Mouse (Mus musculus): ENCODE data around the gene Kbtbd13.

Kbtbd13 gene

GRCm38 (mm10) chr9:65394360-65394759 lies 2.9 kb upstream of the Kbtbd13 start:
- no peak for DNase-seq (ENCODE audit: low read depth in 2 of 2, low spot score in 2 of 2)

GRCm38 (mm10) chr9:65393606-65394005 lies 2.2 kb upstream of the Kbtbd13 start:
- no peak for DNase-seq (ENCODE audit: low read depth in 2 of 2, low spot score in 2 of 2)

- peak in 1 of 2 experiments; percentile 35 for DNase-seq (ENCODE audit: low read depth in 2 of 2, low spot score in 2 of 2)
Observed at GRCm38 (mm10) chr9:65392638-65393364, 1.3 kb upstream of the Kbtbd13 start.

- no peak for DNase-seq (ENCODE audit: low read depth in 2 of 2, low spot score in 2 of 2)
Observed at GRCm38 (mm10) chr9:65390752-65391612, 470 bp downstream of the Kbtbd13 start.

- DNase-seq (ENCODE audit: low read depth in 2 of 2, low spot score in 2 of 2) = no peak
Observed at GRCm38 (mm10) chr9:65386373-65387140, 4.9 kb downstream of the Kbtbd13 start.

- no peak for DNase-seq (ENCODE audit: low read depth in 2 of 2, low spot score in 2 of 2)
Observed at GRCm38 (mm10) chr9:65384276-65384675, 7.2 kb downstream of the Kbtbd13 start.

GRCm38 (mm10) chr9:65382751-65383097 lies 8.7 kb downstream of the Kbtbd13 start:
- DNase-seq (ENCODE audit: low read depth in 2 of 2, low spot score in 2 of 2) = no peak

- DNase-seq (ENCODE audit: low read depth in 2 of 2, low spot score in 2 of 2) = no peak
Observed at GRCm38 (mm10) chr9:65382031-65382750, 9.3 kb downstream of the Kbtbd13 start.

GRCm38 (mm10) chr9:65381017-65381590 lies 10.3 kb downstream of the Kbtbd13 start:
- no peak for DNase-seq (ENCODE audit: low read depth in 2 of 2, low spot score in 2 of 2)

- DNase-seq (ENCODE audit: low read depth in 2 of 2, low spot score in 2 of 2) = no peak
Observed at GRCm38 (mm10) chr9:65375163-65375934, 16.1 kb downstream of the Kbtbd13 start.

GRCm38 (mm10) chr9:65374468-65375162 lies 16.8 kb downstream of the Kbtbd13 start:
- DNase-seq (ENCODE audit: low read depth in 2 of 2, low spot score in 2 of 2) = no peak

GRCm38 (mm10) chr9:65372449-65372848 lies 19.0 kb downstream of the Kbtbd13 start:
- no peak for DNase-seq (ENCODE audit: low read depth in 2 of 2, low spot score in 2 of 2)

- DNase-seq (ENCODE audit: low read depth in 2 of 2, low spot score in 2 of 2) = no peak
Observed at GRCm38 (mm10) chr9:65371756-65372155, 19.7 kb downstream of the Kbtbd13 start.

GRCm38 (mm10) chr9:65365721-65366120 lies 25.7 kb downstream of the Kbtbd13 start:
- no peak for DNase-seq (ENCODE audit: low read depth in 2 of 2, low spot score in 2 of 2)

- DNase-seq (ENCODE audit: low read depth in 2 of 2, low spot score in 2 of 2) = no peak
Observed at GRCm38 (mm10) chr9:65363684-65364083, 27.8 kb downstream of the Kbtbd13 start.

GRCm38 (mm10) chr9:65360641-65361448 lies 30.6 kb downstream of the Kbtbd13 start, which contains the start of gene Ubap1l:
TSS of gene Ubap1l (plus strand) at chr9:65361041.
- no peak for DNase-seq (ENCODE audit: low read depth in 2 of 2, low spot score in 2 of 2)

GRCm38 (mm10) chr9:65358956-65359480 lies 32.4 kb downstream of the Kbtbd13 start:
- DNase-seq (ENCODE audit: low read depth in 2 of 2, low spot score in 2 of 2) = no peak

GRCm38 (mm10) chr9:65356971-65357370 lies 34.5 kb downstream of the Kbtbd13 start:
- DNase-seq (ENCODE audit: low read depth in 2 of 2, low spot score in 2 of 2) = no peak
